Mouse (Mus musculus) G1E (cell line): ENCODE measurements at regions not wholly inside any gene's neighbourhood (a gene's known extent, or its start where the extent isn't known, plus 50 kb on each side); places are given as distances from the start of the nearest gene placed in this dataset.

ENCODE experiments used
- ATAC-seq: 2 replicates; pipeline ENCODE4 v1.8.0; 2016; ENCODE audit warnings: mild to moderate bottlenecking; ENCODE audit not compliant: insufficient number of reproducible peaks, poor library complexity, low FRiP score, severe bottlenecking; ENCODE audit errors: extremely low read depth
- DNase-seq: peaks from one replicate; pipeline ENCODE4 v3.0.0; 2012; ENCODE audit warnings: low spot score
- H3K27me3 ChIP-seq: 2 replicates; pipeline ENCODE4 v1.6.1; 2012; ENCODE audit warnings: mild to moderate bottlenecking, low read length, inconsistent platforms; ENCODE audit not compliant: insufficient read depth
- H3K36me3 ChIP-seq: replicated peaks from 2 replicates; pipeline ENCODE3; 2012; ENCODE audit warnings: mild to moderate bottlenecking, inconsistent platforms
- H3K4me1 ChIP-seq: 2 replicates; pipeline ENCODE4 v1.6.1; 2012; ENCODE audit warnings: low read depth, low read length, inconsistent platforms, mixed read lengths; ENCODE audit not compliant: insufficient read depth
- H3K4me3 ChIP-seq: 2 replicates; pipeline ENCODE4 v1.5.1; 2012; ENCODE audit warnings: low read depth, mild to moderate bottlenecking, inconsistent platforms, low read length, moderate library complexity, mixed read lengths
- H3K9me3 ChIP-seq: replicated peaks from 2 replicates; pipeline ENCODE4 v1.6.1; 2012; ENCODE audit warnings: inconsistent platforms
- CTCF ChIP-seq: IDR thresholded peaks from 2 replicates; pipeline ENCODE4 v1.5.1; 2012; ENCODE audit warnings: low read depth, low read length, inconsistent platforms, mixed read lengths
- GATA1 ChIP-seq: IDR thresholded peaks from 2 replicates; pipeline ENCODE4 v1.6.1; 2012; ENCODE audit warnings: borderline replicate concordance, low read length, inconsistent platforms, mixed read lengths
- GATA2 ChIP-seq: IDR thresholded peaks from 2 replicates; pipeline ENCODE4 v1.6.1; 2012; ENCODE audit warnings: low read depth, low read length, inconsistent platforms, borderline replicate concordance
- POLR2AphosphoS5 ChIP-seq: IDR thresholded peaks from 2 replicates; pipeline ENCODE4 v1.6.1; 2012; ENCODE audit warnings: low read depth, low read length, inconsistent platforms; ENCODE audit not compliant: insufficient replicate concordance
- TAL1 ChIP-seq: conservative IDR thresholded peaks from 2 replicates; pipeline ENCODE4 v1.6.1; 2012; ENCODE audit warnings: low read depth, low read length, inconsistent platforms, mixed read lengths

DNA sequence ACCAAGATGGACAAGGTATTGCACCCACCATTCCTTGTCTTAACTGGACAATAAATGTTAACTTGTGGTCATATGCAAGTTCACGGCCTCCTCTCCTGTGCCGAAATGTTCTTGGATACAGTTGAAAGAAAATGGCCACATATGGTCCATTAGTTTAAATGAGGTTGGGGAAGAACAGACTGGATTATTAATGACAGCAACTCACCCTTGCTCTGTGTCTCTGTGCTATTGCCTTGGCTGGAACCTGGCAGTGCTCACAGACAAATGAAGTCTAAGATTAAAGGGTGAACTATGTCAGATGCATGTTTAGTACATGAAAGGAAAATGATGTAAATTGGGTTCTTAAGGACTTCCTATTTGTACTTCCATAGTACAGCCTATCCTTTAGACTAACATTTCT, 641.9 kb upstream of the Intu start:
- ATAC-seq, result no peak
- no peaks in the 10 kb centered on the region for H3K36me3 ChIP-seq
- H3K9me3 ChIP-seq, result no peaks in the 10 kb centered on the region
- no peak for DNase-seq
- H3K27me3 ChIP-seq, result no peaks in the 10 kb centered on the region
- no peak overlapping the region for H3K4me3 ChIP-seq
- TF ChIP-seq CTCF, result no peak
- TF ChIP-seq GATA2, result no peak
- TF ChIP-seq GATA1, result no peak
- TF ChIP-seq TAL1, result no peak
- H3K4me1 ChIP-seq, result no peaks in the 10 kb centered on the region

DNA sequence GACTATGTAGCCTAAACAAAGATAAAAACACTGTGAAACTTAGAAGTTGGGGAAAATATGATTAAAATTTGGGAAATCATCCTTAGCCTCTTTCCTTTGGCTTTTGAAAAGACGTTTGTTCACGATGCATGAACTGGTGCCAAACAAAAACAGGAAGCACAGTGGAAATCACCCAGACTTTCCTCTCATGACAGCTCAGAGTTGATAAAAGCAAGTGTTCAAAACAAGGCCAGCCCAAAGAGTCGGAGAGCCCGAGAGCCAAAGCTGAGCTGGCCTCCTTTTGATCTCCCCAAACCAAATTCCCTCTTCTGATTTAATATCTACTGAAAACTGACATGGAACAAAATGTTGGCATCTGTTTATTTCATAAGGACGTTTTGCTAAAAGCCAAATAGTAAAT, 632.1 kb upstream of the Intu start:
- DNase-seq (no peak), ATAC-seq (no peak)
- H3K4me1 ChIP-seq, result no peaks in the 10 kb centered on the region
- no peak for TF ChIP-seq CTCF
- TF ChIP-seq GATA1, result no peak
- TF ChIP-seq POLR2AphosphoS5, result no peak
- TF ChIP-seq TAL1, result no peak
- TF ChIP-seq GATA2, result no peak
- no peaks in the 10 kb centered on the region for H3K36me3 ChIP-seq
- H3K4me3 ChIP-seq, result no peak overlapping the region
- H3K9me3 ChIP-seq, result no peaks in the 10 kb centered on the region
- no peaks in the 10 kb centered on the region for H3K27me3 ChIP-seq

DNA sequence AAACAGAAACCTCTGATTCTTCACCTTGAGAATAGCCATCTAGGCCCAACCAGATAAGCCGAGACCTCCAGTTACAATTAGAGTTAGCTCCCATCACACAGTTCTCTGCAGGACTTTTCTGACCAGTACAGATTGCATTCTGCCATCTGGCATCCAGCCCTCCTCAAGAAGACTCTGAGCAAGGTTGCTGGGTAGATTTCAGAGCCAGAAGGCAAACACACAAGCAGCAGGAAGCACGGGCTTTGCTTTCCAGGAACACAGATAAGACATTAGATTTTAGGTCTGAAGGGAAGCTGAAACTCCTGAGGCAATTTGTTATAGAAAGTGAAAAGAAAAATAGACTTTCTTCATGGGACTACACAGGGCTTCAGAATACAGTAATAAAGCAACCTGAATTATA, 630.9 kb upstream of the Intu start:
- no peaks in the 10 kb centered on the region for H3K27me3 ChIP-seq
- TF ChIP-seq GATA2, result no peak
- no peak for TF ChIP-seq TAL1
- no peak for TF ChIP-seq CTCF
- TF ChIP-seq GATA1, result no peak
- TF ChIP-seq POLR2AphosphoS5, result no peak
- no peak overlapping the region for H3K4me3 ChIP-seq
- no peaks in the 10 kb centered on the region for H3K9me3 ChIP-seq
- no peak for ATAC-seq
- DNase-seq, result no peak
- no peaks in the 10 kb centered on the region for H3K36me3 ChIP-seq
- H3K4me1 ChIP-seq, result no peaks in the 10 kb centered on the region

DNA sequence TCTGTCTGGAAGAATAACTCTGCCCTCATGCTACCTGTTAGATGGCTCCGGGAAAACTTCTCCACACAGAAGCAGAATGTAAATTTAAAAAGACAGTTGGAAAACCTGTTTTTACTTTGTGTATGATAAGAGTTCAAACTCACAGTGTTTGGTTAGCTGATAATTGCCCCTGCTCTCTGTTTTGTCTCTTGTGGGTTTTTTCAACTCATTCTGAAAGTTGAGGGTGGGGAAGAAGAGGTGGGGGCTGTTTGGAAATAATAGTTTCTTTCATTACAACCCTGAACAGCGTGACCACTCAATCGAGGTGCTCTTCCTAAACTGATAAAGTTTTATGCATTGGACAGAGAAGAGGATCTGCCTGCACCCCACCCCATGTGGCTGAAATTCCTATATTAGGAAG, 626.7 kb upstream of the Intu start:
- Histone ChIP-seq H3K9me3 (no peaks in the 10 kb centered on the region), H3K27me3 (no peaks in the 10 kb centered on the region), H3K4me3 (no peak overlapping the region), H3K36me3 (no peaks in the 10 kb centered on the region), H3K4me1 (no peaks in the 10 kb centered on the region)
- no peak for DNase-seq
- ATAC-seq, result no peak
- TF ChIP-seq TAL1 (no peak), CTCF (no peak), GATA2 (no peak), POLR2AphosphoS5 (no peak), GATA1 (no peak)

DNA sequence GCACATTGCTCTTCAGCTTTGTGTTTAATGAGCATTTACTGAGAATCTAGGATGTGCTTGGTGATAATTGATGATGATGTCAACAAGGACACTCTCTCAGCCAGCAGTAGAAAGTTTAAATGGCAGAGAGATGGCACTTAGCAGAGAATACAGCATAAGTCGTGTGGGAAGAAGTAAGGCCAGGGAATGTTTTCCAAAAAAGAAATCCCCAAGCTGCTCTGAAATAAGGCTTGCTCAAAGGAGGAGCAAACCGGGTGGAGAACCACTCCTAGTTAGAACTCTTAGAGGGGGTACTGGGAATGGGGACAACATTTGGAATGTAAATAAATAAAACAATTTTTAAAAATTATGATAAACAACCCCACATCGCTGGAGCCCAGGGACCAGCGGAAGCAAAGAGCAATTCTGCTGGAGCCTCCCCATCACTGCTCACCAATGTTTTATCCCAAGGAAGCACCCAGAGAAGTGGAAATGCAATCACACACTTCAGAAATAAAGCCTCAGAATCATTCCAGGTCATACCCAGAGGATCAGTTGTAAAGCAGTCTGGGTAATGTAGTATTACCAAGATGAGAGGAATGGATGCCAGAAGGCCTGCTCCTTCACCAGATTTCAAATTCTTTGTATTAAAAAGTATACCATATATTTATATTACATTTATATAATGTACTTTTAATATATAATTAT, 622.3 kb upstream of the Intu start:
- ATAC-seq, result no peak
- no peaks in the 10 kb centered on the region for H3K4me1 ChIP-seq
- TF ChIP-seq GATA1 (no peak), GATA2 (no peak), CTCF (no peak), TAL1 (no peak), POLR2AphosphoS5 (no peak)
- no peak for DNase-seq
- H3K36me3 ChIP-seq, result no peaks in the 10 kb centered on the region
- H3K9me3 ChIP-seq, result no peaks in the 10 kb centered on the region
- H3K27me3 ChIP-seq, result no peaks in the 10 kb centered on the region
- H3K4me3 ChIP-seq, result no peak overlapping the region

DNA sequence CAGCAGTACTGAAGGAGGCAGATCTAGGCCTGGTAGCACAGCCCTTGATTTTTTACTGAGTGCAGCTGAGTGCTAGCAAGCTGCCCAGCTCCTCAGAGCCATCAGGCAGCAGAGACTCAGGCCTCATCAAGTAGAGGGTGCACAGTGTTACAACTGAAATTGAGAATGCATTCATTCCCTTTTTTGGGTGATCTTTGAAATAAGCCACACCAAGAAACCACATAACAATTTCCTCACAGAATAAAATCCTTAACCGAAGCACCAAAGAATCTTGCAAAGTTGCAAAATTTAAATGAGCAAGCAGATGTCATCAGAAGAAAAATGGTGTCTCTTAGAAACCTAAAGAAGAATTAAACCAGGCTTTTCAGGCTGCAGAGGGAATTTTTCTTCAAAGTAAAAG, 621.4 kb upstream of the Intu start:
- ATAC-seq (no peak), DNase-seq (no peak)
- Histone ChIP-seq H3K27me3 (no peaks in the 10 kb centered on the region), H3K9me3 (no peaks in the 10 kb centered on the region), H3K36me3 (no peaks in the 10 kb centered on the region), H3K4me3 (no peak overlapping the region), H3K4me1 (no peaks in the 10 kb centered on the region)
- TF ChIP-seq TAL1, result no peak
- no peak for TF ChIP-seq GATA1
- TF ChIP-seq POLR2AphosphoS5, result no peak
- TF ChIP-seq GATA2, result no peak
- no peak for TF ChIP-seq CTCF

DNA sequence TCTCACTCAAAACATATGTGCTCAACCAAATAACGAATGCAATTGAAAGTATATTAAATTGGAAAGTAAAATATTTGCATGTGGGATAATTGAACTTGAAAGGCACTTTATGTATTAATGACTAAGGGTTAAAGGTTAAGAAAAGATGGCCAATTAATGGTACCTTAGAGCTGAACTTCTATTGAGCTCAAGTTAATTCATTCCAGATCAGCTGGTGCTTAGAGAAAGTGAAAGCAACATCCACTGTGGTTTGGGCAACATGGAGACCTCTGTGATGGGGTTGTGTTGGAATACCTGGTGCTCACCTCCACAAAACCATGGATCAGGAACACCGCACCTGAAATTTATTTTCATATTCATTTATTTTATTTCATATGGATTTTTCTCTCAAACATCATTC, 612.5 kb upstream of the Intu start:
- DNase-seq, result no peak
- TF ChIP-seq GATA2, result no peak
- no peak for TF ChIP-seq GATA1
- TF ChIP-seq TAL1, result no peak
- no peak for TF ChIP-seq CTCF
- no peak for TF ChIP-seq POLR2AphosphoS5
- ATAC-seq, result no peak
- no peaks in the 10 kb centered on the region for H3K36me3 ChIP-seq
- H3K27me3 ChIP-seq, result no peaks in the 10 kb centered on the region
- H3K4me3 ChIP-seq, result no peak overlapping the region
- H3K9me3 ChIP-seq, result peaks cover 2% of the 10 kb centered on the region; the same call in 1 of the 2 replicates
- no peaks in the 10 kb centered on the region for H3K4me1 ChIP-seq
